Comparison of ENCODE assay signal across 8 mouse cellular contexts in the genomic region with DNA sequence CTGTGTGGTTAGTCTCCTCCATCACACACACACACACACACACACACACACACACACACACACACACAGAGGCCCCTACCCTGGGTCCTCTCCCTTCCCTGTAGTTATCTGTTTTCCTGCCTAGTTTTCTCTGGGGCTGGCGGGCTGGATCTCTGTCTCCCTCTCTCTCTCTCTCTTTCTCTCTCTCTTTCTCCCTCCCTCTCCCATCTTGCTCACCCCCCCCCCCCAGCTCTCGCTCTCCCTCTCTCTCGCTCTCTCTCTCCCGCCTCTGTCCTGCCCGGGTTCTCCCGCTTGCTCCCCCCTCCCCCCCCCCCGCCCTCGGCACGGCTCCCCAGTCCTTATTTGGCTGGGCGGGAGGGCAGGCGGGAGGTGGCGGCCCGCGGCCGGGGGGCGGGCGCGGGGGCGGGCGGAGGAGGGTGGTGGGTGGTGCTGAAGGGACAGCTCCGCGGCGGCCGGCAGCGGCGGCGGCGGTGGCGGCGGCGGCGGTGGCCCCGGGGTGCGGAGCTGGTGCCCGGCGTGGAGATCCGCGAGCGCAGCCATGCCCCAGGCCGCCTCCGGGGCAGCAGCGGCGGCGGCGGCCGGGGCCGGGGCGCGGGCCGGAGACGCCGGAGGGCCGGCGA. TPM values are rescaled to one million over a fixed set of nuclear protein-coding genes. Genes with fewer than 3 reads are reported as not detected.
DNase-seq lines count a peak whose midpoint lies in the region; ATAC-seq and TF ChIP-seq lines count a peak whose summit lies in the region.

A gene (plus strand): TSS at position 490 of the 620 bp plus-strand sequence.

- WGBS in embryonic facial prominence, embryonic 14.5 days: 0% methylated on average over 5 of the region's 54 CpGs
- WGBS in heart, embryonic 14.5 days: 1% methylated on average over 32 of the region's 54 CpGs
- 2% methylated on average over 39 of the region's 54 CpGs for WGBS in lung, adult 2 months

- no peak for TF ChIP-seq CTCF in E14TG2a.4 (conservative IDR thresholded peaks at IDR 0.05; ENCODE audit: low read length)
- TF ChIP-seq CTCF in lung, adult 2 months (IDR thresholded peaks at IDR 0.05; ENCODE audit: insufficient read depth, low read length): no peak

- peak within 1 kb of the TSS; percentile 95 for H3K4me2 ChIP-seq in embryonic facial prominence, embryonic 14.5 days (ENCODE audit: low read depth, low read length)
- peak within 1 kb of the TSS; percentile 92 for H3K4me2 ChIP-seq in heart, embryonic 14.5 days (ENCODE audit: low read length)

- H3K4me3 ChIP-seq in E14TG2a.4 (replicated peaks; ENCODE audit: low read length): peak within 1 kb of the TSS; percentile 80
- peak within 1 kb of the TSS; percentile 41 for H3K4me3 ChIP-seq in embryonic facial prominence, embryonic 14.5 days (ENCODE audit: low read depth, low read length)
- peak within 1 kb of the TSS; percentile 56 to 72 for H3K4me3 ChIP-seq in heart, embryonic 14.5 days (ENCODE audit: control insufficient read depth in 1 of 2, insufficient read depth in 1 of 2, low read depth in 1 of 2, low read length in 2 of 2)
- H3K4me3 ChIP-seq in lung, adult 2 months (replicated peaks; ENCODE audit: extremely low read depth, low read depth, low read length): peak within 1 kb of the TSS; percentile 54

- DNase-seq in adrenal gland, postnatal 14 days: peak; percentile 94
- peak; percentile 48 for DNase-seq in embryonic facial prominence, embryonic 14.5 days (ENCODE audit: low spot score)
- DNase-seq in kidney, postnatal 10 days: peak; percentile 92
- DNase-seq in lung, adult 2 months: peak; percentile 61
- DNase-seq in ovary, postnatal 14 days (ENCODE audit: low spot score): peak; percentile 72
- DNase-seq in urinary bladder, postnatal 4 days (ENCODE audit: low spot score in 2 of 2): peak; percentile 67 to 81

- no peak for TF ChIP-seq POLR2A in lung, adult 2 months (IDR thresholded peaks at IDR 0.05; ENCODE audit: borderline replicate concordance, extremely low read depth, low read depth, low read length)

- H3K4me1 ChIP-seq in E14TG2a.4 (replicated peaks; ENCODE audit: low read depth, low read length): peaks cover 6% of the 10 kb centered on the region
- H3K4me1 ChIP-seq in embryonic facial prominence, embryonic 14.5 days (ENCODE audit: control insufficient read depth, insufficient read depth, low read length): peaks cover 9% of the 10 kb centered on the region
- H3K4me1 ChIP-seq in heart, embryonic 14.5 days (ENCODE audit: control insufficient read depth in 2 of 2, insufficient read depth in 2 of 2, low read length in 2 of 2): peaks cover 43 to 51% of the 10 kb centered on the region in 2 experiments
- H3K4me1 ChIP-seq in lung, adult 2 months (ENCODE audit: control insufficient read depth, insufficient read depth, low read length): no peaks in the 10 kb centered on the region

- H3K36me3 ChIP-seq in E14TG2a.4 (ENCODE audit: insufficient read depth, low read length): no peaks in the 10 kb centered on the region
- no peaks in the 10 kb centered on the region for H3K36me3 ChIP-seq in embryonic facial prominence, embryonic 14.5 days (ENCODE audit: control insufficient read depth, insufficient read depth, low read length)
- no peaks in the 10 kb centered on the region for H3K36me3 ChIP-seq in heart, embryonic 14.5 days (ENCODE audit: control insufficient read depth, insufficient read depth, low read length)

- ATAC-seq in embryonic facial prominence, embryonic 14.5 days (ENCODE audit: low read depth): peak; percentile 76
- ATAC-seq in heart, embryonic 14.5 days (ENCODE audit: insufficient number of reproducible peaks, insufficient read depth, low FRiP score, low read depth): peak; percentile 45

- H3K9ac ChIP-seq in embryonic facial prominence, embryonic 14.5 days (ENCODE audit: low read depth, low read length): peak within 1 kb of the TSS; percentile 50
- peak within 1 kb of the TSS; percentile 83 for H3K9ac ChIP-seq in heart, embryonic 14.5 days (ENCODE audit: low read length)

- peaks cover 83% of the 10 kb centered on the region for H3K27me3 ChIP-seq in E14TG2a.4 (ENCODE audit: insufficient read depth, low read length)
- peaks cover 43% of the 10 kb centered on the region for H3K27me3 ChIP-seq in embryonic facial prominence, embryonic 14.5 days (replicated peaks; ENCODE audit: control insufficient read depth, insufficient read depth, low read length)
- peaks cover 12% of the 10 kb centered on the region; the same call in 1 of the 2 replicates for H3K27me3 ChIP-seq in heart, embryonic 14.5 days (ENCODE audit: control insufficient read depth, insufficient read depth, low read length)

- H3K27ac ChIP-seq in embryonic facial prominence, embryonic 14.5 days (replicated peaks; ENCODE audit: low read depth, low read length): no peak within 1 kb of the TSS
- H3K27ac ChIP-seq in heart, embryonic 14.5 days (replicated peaks in 1 of 2; ENCODE audit: control insufficient read depth in 1 of 2, insufficient read depth in 1 of 2, low read depth in 2 of 2, low read length in 2 of 2): peak within 1 kb of the TSS; percentile 70 to 78

- H3K9me3 ChIP-seq in E14TG2a.4 (ENCODE audit: low read length): no peaks in the 10 kb centered on the region
- H3K9me3 ChIP-seq in embryonic facial prominence, embryonic 14.5 days (ENCODE audit: control insufficient read depth, low read length): no peaks in the 10 kb centered on the region
- H3K9me3 ChIP-seq in heart, embryonic 14.5 days (ENCODE audit: control insufficient read depth, low read length): no peaks in the 10 kb centered on the region

RNA-seq across cellular contexts. Expression of the gene that starts here (rescaled TPM):
- total RNA-seq in adrenal gland, postnatal 14 days (2021): 678 and 701 TPM in 2 replicates
- polyA plus RNA-seq in embryonic facial prominence, embryonic 14.5 days (2014; fragmentation: Nextera tagmentation; extraction: Ambion mirVana): 2.0 and 2.9 TPM in 2 replicates
- polyA plus RNA-seq in heart, embryonic 14.5 days (2014; fragmentation: Nextera tagmentation; extraction: Ambion mirVana): 30.2 and 40.3 TPM in 2 replicates
- 85.5 and 98.7 TPM in 2 replicates for polyA plus RNA-seq in lung, adult 2 months (2012; rRNA removed)
